Mouse (Mus musculus) left cerebral cortex, adult 2 months (tissue): ENCODE results near the gene Tas1r1. TPM values are rescaled to one million over a fixed set of nuclear protein-coding genes. Genes with fewer than 3 reads are reported as not detected.

ENCODE experiments used
- DNase-seq, 2 experiments: peaks; one replicate each; pipeline ENCODE4 v3.0.0; 2021 to 2022; ENCODE audit warnings: low spot score in 2 of 2, mixed read lengths in 1 of 2; ENCODE audit errors: extremely low spot score in 1 of 2
- H3K27ac ChIP-seq: fragments of 200-600 bp; 2 replicates; pipeline ENCODE4 v1.8.1; 2022
- H3K4me3 ChIP-seq: fragments of 200-600 bp; 2 replicates; pipeline ENCODE4 v1.8.1; 2022
- CTCF ChIP-seq: fragments of 200-600 bp; IDR thresholded peaks from 2 replicates; pipeline ENCODE4 v1.8.1; 2022; ENCODE audit warnings: antibody characterized with exemption, mild to moderate bottlenecking, moderate library complexity
- intact Hi-C: fragments of 180-260 bp; cut with DNase I; formaldehyde crosslinking; loops from one replicate; pipeline ENCODE4 v1.15.1; 2025
- total RNA-seq, 2 experiments: library from RNA; stranded (reverse); gene quantifications; 2 replicates each; pipeline ENCODE4 v1.2.3; 2021

Gene Tas1r1
- total RNA-seq, 2 experiments from 2014 or later: 0.49 to 0.95 TPM

GRCm38 (mm10) chr4:152074548-152074947 lies 36.2 kb upstream of the Tas1r1 start:
- TF ChIP-seq CTCF: no peak; the same call in 1 of the 2 replicates
- no peak overlapping the region for H3K27ac ChIP-seq
- H3K4me3 ChIP-seq: no peak overlapping the region
- no peak for DNase-seq
- intact Hi-C loops: no loop called here

DNA sequence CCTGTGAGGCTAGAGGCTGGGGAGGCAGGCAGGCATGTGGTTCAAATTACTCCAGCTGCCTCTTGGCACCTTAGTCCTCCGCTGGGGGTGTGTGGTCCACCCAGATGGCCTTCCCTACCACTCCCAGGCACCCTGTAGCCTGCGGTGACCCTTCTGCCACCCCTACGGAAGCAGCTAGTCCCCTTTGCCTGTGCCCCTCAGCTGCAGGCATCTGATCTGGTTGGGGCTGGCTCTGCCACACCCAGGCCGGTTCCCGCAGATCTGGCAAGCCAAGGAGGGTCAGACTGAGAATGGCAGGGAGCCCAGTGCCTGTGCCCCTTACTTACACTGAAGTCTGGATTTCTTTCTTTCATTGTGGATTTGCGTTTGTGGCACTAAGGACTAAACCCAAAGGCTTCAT lies 35.3 kb upstream of the Tas1r1 start:
- intact Hi-C loops: no loop called here
- H3K4me3 ChIP-seq: no peak overlapping the region
- DNase-seq: no peak
- no peak for TF ChIP-seq CTCF
- no peak overlapping the region for H3K27ac ChIP-seq

- no peak for DNase-seq
- intact Hi-C loops: no loop called here
- Histone ChIP-seq H3K4me3 (no peak overlapping the region), H3K27ac (no peak overlapping the region)
- TF ChIP-seq CTCF: no peak
These were observed 34.3 kb upstream of the Tas1r1 start for GRCm38 (mm10) chr4:152072655-152073054.

DNA sequence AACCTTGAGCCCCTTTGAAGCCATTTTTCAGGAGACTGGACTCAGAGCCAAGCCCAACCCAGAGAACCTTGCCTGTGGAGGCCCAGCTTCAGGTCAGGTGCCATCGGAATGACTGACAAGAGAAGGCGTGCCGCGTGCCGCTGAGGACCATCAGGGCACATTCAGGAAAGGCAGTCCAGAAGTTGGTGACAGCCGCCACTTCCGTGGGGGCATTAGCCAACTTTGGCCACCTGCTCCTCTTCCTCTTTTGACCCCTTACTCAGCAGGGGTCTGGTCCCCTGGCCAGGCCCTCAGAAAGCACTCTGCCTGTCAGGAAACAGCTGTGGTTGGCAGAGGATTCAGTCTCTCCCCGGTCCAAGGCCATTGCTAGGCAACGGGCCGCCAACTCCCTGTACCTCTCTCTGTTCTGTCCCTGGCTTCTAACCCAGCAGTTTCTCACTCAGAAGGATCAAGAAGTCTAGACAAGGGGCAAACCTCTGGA lies 33.8 kb upstream of the Tas1r1 start, which contains the start of gene Plekhg5:
TSS of gene Plekhg5 (plus strand) at position 378 of the 481 bp plus-strand sequence.
- intact Hi-C loops: no loop called here
- Histone ChIP-seq H3K27ac (no peak within 1 kb of the TSS), H3K4me3 (no peak within 1 kb of the TSS)
- no peak for DNase-seq
- no peak for TF ChIP-seq CTCF

- intact Hi-C loops: no loop called here
- Histone ChIP-seq H3K27ac (no peak overlapping the region), H3K4me3 (no peak overlapping the region)
- no peak for TF ChIP-seq CTCF
- no peak for DNase-seq
These were observed 32.4 kb upstream of the Tas1r1 start for GRCm38 (mm10) chr4:152070494-152071396.

- intact Hi-C loops: no loop called here
- no peak overlapping the region for H3K27ac ChIP-seq
- TF ChIP-seq CTCF: no peak
- H3K4me3 ChIP-seq: no peak overlapping the region
- DNase-seq: no peak
These were observed 30.9 kb upstream of the Tas1r1 start for GRCm38 (mm10) chr4:152069245-152069644.

GRCm38 (mm10) chr4:152068166-152068724 lies 29.9 kb upstream of the Tas1r1 start:
- no peak for DNase-seq
- no peak overlapping the region for H3K4me3 ChIP-seq
- TF ChIP-seq CTCF: no peak
- no peak overlapping the region for H3K27ac ChIP-seq
- intact Hi-C loops: no loop called here

DNA sequence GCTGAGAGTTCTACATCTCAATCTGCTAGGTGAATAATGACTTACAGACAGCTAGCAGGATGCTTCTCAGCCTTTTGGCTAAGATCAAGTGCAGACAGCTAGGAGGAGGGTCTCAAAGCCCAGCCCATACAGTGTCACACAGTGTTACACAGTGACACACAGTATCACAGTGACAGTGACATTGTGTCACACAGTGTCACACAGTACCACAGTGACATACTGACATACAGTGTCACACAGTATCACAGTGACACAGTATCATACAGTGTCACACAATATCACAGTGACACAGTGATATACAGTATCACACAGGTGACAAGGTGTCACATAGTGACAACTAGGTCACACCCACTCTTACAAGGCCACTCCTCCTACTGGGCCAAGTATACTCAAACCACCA lies 28.9 kb upstream of the Tas1r1 start:
- TF ChIP-seq CTCF: no peak
- no peak for DNase-seq
- no peak overlapping the region for H3K4me3 ChIP-seq
- intact Hi-C loops: no loop called here
- no peak overlapping the region for H3K27ac ChIP-seq

DNA sequence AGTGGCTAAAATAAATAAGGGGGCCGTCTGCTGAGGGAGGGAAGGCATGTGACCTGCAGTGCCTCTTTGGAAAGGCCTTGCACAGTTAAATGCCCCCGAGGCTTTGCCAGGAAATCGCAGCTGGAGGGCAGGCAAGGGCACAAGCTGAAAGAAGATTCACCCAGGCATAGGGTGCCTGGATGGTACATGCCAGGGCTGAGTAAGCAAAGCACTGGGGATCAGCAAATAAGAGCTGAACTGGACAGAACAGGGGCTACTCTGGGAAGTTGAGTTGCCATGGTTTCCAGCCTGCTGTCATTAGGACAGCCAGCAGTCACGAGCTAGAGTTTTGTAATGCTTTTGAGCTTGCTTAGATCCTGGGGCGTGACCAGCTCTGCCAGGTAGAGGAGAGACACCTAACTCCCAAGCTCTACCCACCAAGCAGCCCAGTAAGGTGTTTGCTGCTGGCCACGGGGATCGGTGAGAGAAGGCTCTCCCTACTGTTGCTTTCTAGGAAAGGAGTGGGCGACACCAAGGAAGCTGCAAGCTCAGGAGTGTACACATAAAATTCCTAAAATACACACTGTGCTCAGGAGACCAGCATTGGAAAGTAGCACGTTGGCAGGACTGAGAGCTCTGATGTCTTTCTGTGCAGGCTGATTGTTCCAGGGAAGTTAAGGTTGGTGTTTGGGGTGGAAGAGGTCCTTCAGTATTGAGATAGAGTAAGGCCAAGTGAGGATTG lies 24.2 kb upstream of the Tas1r1 start:
- DNase-seq: no peak
- H3K4me3 ChIP-seq: no peak overlapping the region
- H3K27ac ChIP-seq: no peak overlapping the region
- intact Hi-C loops: no loop called here
- no peak for TF ChIP-seq CTCF

GRCm38 (mm10) chr4:152044609-152045008 lies 6.2 kb upstream of the Tas1r1 start:
- no peak for TF ChIP-seq CTCF
- no peak overlapping the region for H3K27ac ChIP-seq
- H3K4me3 ChIP-seq: no peak overlapping the region
- intact Hi-C loops: no loop called here
- no peak for DNase-seq

DNA sequence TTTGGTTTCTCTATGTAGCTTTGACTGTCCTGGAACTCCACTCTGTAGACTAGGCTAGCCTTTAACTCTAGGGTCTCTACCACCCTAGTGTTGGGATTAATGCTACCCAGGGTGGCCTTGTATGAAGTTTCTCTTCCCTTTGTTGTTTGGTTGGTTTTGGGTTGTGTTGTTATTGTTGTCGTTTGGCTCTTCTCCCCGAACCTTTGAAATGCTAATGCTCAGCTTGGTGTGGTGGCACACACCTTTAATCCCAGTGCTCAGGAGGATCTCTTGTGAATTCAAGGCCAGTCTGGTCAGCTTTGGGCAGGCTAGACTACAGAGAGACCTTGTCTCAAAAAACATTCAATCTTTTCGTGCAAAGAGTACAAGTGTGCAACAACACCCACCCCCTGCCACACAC lies 4.8 kb upstream of the Tas1r1 start:
- no peak overlapping the region for H3K27ac ChIP-seq
- TF ChIP-seq CTCF: no peak
- intact Hi-C loops: no loop called here
- H3K4me3 ChIP-seq: no peak overlapping the region
- DNase-seq: no peak
